Mouse (Mus musculus): ENCODE results near the gene Rftn1. TPM values are rescaled to one million over a fixed set of nuclear protein-coding genes. Genes with fewer than 3 reads are reported as not detected.

The Rftn1 gene
- total RNA-seq, 2 experiments from 2014 or later, result 13.5 to 19.9 TPM

DNA sequence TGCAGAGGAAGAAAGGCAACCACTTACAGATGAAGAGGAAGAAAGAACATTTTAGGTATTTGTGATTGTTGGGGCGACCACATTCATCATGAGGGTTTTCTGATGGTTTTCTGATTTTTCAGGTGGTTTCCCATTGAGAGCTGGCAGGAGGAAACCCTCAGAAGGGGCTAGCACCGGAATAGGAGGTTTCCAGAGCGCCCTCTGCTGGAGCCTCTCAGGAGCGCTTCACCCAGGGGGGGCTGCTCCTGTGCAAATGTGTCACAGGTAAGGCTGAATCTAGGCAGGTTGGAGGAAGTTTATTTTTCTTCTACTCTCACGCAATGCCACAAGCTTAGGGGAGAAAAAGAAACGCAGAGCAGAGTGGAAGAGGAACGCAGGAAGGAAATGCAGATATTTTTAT, 225.4 kb downstream of the Rftn1 start:
- intact Hi-C loops (cut with DNase I), result loop anchor here (5.0 kb wide), 2 partner anchors 227 to 272 kb away; partner anchors contain the start of gene Rftn1
- DNase-seq, result peak; percentile 13

DNA sequence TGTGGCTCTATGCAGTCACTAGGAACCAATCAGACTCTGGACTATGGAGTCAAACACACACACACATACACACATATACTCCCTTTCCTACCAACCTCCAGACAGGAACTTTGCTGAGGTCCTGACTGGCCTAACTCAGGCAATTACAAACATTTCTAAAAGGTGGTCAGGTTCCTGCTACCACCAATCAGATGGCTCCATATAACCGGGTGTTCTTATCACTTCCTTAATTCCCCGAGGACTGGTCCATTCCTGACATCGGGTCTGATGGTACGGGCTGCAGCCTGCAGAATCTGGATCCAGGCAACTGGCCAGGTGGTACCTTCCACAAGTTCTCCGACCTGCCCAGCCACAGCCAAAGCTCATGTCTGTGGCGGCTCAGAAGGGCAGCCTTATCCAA, 226.0 kb downstream of the Rftn1 start:
- DNase-seq, result no peak
- intact Hi-C loops (cut with DNase I), result no loop called here

DNA sequence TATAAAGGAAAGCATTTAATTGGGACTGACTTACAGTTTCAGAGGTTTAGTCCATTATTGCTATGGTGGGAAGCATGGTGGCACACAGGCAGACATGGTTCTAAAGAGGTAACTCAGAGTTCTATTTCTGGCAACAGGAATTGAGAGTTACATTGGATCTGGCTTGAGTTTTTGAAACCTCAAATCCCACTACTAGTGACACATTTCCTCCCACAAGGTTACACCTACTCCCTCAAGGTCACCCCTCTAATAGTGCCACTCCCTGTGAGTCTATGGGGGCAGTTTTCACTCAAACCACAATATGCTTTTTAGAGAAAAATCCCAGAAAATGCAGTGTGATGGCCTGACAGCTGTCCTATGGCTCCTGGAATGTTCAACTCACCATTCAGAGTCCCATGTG, 231.5 kb downstream of the Rftn1 start:
- intact Hi-C loops (cut with DNase I), result no loop called here
- no peak for DNase-seq

DNA sequence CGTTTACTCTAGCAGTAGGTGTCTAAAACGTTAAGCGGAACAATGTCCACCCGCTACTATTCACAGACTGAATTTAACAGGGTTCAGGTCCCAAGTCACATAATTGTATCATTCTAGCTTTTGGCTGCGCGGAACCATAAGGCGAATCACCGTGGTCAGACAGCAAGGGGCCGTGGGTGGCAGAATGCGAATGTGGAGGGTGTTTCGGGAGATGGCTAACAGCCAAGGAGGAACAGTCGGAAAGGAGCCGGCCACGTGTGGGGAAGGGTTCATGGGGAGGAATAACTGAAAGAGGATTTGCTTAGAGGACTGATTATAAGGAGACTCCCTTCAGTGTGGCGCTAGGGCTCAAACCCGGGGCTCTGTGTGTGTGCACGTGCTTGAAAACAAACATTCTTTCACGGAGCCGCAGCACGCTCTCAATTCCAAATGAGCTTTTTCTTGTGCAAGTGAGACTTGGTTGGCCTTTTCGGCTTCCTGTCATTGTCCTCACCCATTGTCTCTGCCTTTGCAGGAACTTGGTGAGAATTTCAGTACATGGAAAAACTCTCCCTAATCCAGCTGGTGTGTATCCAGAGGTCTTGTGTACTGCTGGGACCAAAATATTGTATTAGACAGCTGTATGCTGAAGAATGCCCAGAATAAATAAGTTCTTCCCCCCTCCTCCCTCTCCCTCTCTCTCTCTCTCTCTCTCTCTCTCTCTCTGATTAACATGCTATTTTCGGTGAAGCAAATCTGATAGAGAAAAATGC, 238.4 kb downstream of the Rftn1 start:
- DNase-seq, result peak; percentile 46
- intact Hi-C loops (cut with DNase I), result loop anchor here (5.0 kb wide), 1 partner anchor 285 kb away; no protein-coding TSS in a partner anchor

DNA sequence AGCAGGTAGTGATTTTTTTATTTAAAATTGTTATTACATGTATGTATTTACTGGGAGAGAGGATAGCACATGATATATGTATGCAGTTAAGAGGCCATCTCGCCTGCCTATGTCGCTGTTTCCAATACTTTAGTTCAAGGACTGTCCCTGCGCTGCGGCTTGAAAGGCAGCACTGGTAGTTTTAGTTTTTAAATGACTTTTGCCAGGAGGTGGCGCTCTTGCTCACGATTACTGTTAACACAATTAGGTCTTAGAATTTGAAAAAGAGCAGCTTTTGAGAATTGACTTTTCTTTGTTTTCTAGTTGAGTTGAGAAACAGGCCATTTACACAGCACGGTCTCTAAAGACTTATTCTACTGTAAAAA, 239.0 kb downstream of the Rftn1 start:
- intact Hi-C loops (cut with DNase I), result loop anchor here (5.0 kb wide), 1 partner anchor 286 kb away; no protein-coding TSS in a partner anchor
- peak; percentile 88 for DNase-seq

DNA sequence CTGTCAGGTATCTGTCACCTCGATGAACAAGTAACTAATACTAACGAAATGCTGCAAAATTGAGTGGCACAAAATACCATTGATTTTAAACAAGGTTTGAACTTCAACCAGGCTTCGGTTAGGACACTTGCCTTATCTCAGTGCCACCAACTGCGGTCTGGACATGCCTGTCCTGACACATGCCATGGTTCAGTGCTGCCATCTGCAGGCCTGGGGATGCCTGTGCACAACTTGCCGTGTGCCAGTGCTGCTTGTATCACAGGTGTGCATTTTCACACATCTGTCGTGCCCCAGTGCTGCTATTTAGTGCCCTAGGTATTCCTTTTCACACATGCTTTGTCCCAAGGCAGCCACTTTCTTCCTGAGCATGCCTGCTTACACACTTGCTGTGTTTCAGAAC, 247.8 kb downstream of the Rftn1 start:
- intact Hi-C loops (cut with DNase I), result no loop called here

More for the DNA sequence above, 247.8 kb downstream of the Rftn1 start:
- DNase-seq, result no peak

Other genes with a start within 250 kb of the Rftn1 start
- 1 to 10 TPM; 1.2 TPM for gene Dazl, start 103.0 kb upstream of the Rftn1 start, total RNA-seq (2021)